Mouse (Mus musculus): ENCODE results near the gene Slc9a6. TPM values are rescaled to one million over a fixed set of nuclear protein-coding genes. Genes with fewer than 3 reads are reported as not detected.

Gene Slc9a6
- polyA plus RNA-seq (2015; fragmentation: Nextera tagmentation; extraction: Ambion mirVana), result 43.3 and 46.0 TPM in 2 replicates

DNA sequence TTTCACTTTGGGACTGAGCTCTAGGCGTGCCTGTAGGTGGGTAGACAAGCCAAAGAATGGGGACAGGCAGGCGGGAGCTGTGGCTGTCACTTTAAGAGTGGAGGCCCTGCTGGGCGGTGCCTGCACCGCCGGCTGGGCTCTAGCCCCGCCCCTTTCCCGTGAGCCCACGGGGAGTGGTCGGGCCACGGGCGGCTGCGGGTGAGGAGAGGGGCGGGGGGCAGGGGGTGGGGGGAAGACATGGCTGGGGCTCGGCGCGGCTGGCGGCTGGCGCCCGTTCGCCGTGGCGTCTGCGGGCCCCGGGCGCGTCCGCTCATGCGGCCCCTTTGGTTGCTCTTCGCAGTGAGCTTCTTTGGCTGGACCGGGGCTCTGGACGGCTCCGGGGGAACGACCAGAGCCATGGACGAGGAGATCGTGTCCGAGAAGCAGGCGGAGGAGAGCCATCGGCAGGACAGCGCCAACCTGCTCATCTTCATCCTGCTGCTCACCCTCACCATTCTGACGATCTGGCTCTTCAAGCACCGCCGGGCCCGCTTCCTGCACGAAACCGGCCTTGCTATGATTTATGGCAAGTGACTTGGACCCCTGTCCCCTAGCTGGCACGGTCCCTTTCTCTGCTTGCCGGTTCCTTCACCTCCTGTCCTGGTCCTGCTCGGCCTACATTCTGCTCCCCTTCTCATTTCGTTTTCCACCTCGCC lies at the start of gene Slc9a6:
TSS of gene Slc9a6 (plus strand) at position 135 of the 695 bp plus-strand sequence.
- ATAC-seq (replicated peaks), result peak; percentile 97
- Histone ChIP-seq H3K4me2 (replicated peaks) (peak within 1 kb of the TSS; percentile 48), H3K9me3 (no peaks in the 10 kb centered on the region), H3K36me3 (no peaks in the 10 kb centered on the region), H3K9ac (replicated peaks) (peak within 1 kb of the TSS; percentile 66), H3K4me3 (peak within 1 kb of the TSS; percentile 63), H3K27me3 (no peaks in the 10 kb centered on the region), H3K27ac (replicated peaks) (peak within 1 kb of the TSS; percentile 82), H3K4me1 (peaks cover 5% of the 10 kb centered on the region; the same call in 1 of the 2 replicates)
- WGBS, result 14% methylated on average over 33 of the region's 50 CpGs

DNA sequence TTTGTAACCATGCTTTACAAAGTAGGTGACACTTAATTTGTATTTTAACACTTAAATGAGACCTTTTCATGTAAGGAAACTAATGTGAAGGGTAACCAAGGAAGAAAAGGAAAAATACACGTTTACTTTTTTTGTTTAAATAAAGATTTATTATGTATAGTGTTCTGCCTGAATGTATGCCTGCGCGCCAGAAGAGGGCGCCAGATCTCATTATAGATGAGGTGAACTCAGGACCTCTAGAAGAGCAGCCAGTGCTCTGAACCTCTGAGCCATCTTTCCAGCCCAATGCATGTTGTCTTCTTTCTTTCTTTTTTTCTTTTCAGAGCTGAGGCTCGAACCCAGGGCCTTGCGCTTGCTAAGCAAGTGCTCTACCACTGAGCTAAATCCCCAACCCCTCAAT lies 37.1 kb upstream of the Slc9a6 start:
- ATAC-seq (replicated peaks), result no peak
- no peaks in the 10 kb centered on the region for H3K36me3 ChIP-seq
- WGBS, result 23% methylated on average over 6 of the region's 6 CpGs
- no peak overlapping the region for H3K9ac ChIP-seq (replicated peaks)
- no peaks in the 10 kb centered on the region for H3K9me3 ChIP-seq
- no peak overlapping the region for H3K4me3 ChIP-seq
- no peak overlapping the region for H3K4me2 ChIP-seq (replicated peaks)
- no peak overlapping the region for H3K27ac ChIP-seq (replicated peaks)
- H3K27me3 ChIP-seq, result no peaks in the 10 kb centered on the region
- no peaks in the 10 kb centered on the region for H3K4me1 ChIP-seq

DNA sequence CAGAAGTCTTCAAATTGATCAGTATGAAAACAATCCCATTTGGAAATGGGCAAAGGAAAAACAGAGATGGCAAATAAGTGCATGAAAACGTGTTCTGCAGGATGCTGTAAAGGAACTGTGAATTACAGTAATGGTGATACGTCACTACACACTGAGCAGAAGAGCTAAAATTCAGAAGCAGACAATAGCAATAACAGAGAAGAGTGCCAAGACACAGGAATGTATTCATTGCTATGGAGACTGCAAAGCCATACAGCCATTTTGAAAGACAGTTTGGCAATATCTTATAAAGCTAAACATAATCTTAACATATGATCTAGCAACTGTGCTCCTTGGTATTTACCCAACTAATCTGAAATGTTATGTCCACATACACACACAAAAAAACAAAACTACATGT lies 31.4 kb upstream of the Slc9a6 start:
- no peak overlapping the region for H3K27ac ChIP-seq (replicated peaks)
- ATAC-seq (replicated peaks), result 0 out of 2 replicates have a peak, but pooled peaks have one; percentile 61
- WGBS, result 73% methylated on average over 2 of the region's 2 CpGs

DNA sequence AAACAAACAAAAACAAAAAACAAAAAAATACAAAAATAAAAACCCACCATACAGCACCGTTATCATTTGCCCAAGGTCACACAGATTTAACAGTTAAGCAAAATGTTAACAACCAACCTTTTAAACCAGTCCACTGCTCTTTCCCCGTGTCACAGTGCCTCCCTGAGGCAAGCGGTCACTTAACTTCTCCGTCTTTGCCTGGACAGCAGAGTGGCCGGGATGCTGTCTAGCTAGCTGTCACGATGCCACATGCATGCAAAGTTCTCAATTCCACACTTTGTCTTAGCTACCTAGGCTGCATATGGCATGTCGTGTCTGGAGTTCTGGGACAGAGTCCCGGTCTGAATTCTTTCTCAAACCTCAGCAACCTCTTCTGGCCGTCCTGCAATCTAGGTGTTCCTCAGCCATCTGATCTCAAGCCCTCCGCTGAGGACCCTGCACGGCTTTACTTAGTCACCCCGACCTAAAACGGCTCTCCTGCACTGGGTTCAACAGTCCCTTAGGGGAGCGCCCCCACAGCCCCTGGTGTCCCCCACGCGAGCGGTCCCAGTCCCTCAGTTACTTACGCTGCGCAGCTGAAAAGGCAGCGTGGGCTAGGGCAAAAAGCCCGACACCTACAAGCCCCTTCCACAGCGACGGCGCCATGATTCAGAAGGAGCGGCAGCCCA lies 12.2 kb upstream of the Slc9a6 start:
- Histone ChIP-seq H3K9ac (replicated peaks) (peak overlapping the region; percentile 80), H3K36me3 (no peaks in the 10 kb centered on the region), H3K27ac (replicated peaks) (peak overlapping the region; percentile 83), H3K4me3 (peak overlapping the region; percentile 74), H3K4me2 (replicated peaks) (peak overlapping the region; percentile 54), H3K4me1 (peaks cover 7% of the 10 kb centered on the region), H3K9me3 (no peaks in the 10 kb centered on the region), H3K27me3 (no peaks in the 10 kb centered on the region)
- peak; percentile 81; the same call in 1 of the 2 replicates for ATAC-seq (replicated peaks)
- 19% methylated on average over 25 of the region's 25 CpGs for WGBS

More for the DNA sequence above, 31.4 kb upstream of the Slc9a6 start:
- no peaks in the 10 kb centered on the region for H3K4me1 ChIP-seq
- no peak overlapping the region for H3K4me3 ChIP-seq
- no peaks in the 10 kb centered on the region for H3K27me3 ChIP-seq
- no peak overlapping the region for H3K9ac ChIP-seq (replicated peaks)
- H3K36me3 ChIP-seq, result no peaks in the 10 kb centered on the region
- H3K4me2 ChIP-seq (replicated peaks), result no peak overlapping the region
- no peaks in the 10 kb centered on the region for H3K9me3 ChIP-seq

DNA sequence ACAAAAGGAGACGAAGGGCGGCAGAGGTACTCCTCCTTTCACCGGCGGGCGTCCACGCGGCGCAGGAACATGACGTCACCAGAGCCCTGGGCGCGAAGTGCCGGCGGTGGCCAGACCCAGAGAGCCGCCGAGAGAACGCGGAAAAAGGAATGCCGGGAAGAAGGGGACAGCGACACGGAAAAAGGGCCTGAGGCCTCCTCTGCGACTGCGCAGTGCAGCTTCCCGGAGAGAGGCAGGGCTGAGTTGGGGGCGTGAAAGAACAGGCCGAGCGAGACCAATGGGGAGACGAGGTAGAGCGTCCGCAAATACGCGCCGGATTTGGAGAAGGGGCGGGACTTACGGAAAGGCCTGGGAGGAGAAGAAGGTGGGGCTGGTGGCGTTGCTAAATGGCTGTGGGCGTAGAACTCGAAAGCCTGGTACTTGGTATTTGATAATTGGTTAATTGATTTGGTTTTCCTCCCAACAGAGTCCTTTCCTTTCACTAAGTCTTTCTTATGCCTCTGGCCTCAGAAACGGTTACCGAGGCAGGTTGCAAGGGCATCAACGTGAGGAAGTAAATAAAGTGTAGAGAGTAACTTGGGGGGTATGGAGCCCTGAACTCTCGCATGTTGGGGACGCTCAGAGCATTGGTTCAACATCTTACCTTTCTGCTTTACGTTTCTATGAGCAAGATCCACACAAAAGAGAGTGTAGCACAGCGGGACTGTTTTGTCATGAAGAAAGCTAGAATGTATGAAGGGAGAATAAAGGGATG lies 11.5 kb upstream of the Slc9a6 start, which contains the start of gene Mmgt1:
TSS of gene Mmgt1 (minus strand) at position 183 of the 754 bp plus-strand sequence.
- H3K4me1 ChIP-seq, result peaks cover 7% of the 10 kb centered on the region
- H3K4me2 ChIP-seq (replicated peaks), result peak within 1 kb of the TSS; percentile 54
- H3K36me3 ChIP-seq, result no peaks in the 10 kb centered on the region
- no peaks in the 10 kb centered on the region for H3K9me3 ChIP-seq
- ATAC-seq (replicated peaks), result peak; percentile 100
- H3K9ac ChIP-seq (replicated peaks), result peak within 1 kb of the TSS; percentile 80
- 20% methylated on average over 35 of the region's 44 CpGs for WGBS
- peak within 1 kb of the TSS; percentile 74 for H3K4me3 ChIP-seq
- H3K27me3 ChIP-seq, result no peaks in the 10 kb centered on the region
- peak within 1 kb of the TSS; percentile 83 for H3K27ac ChIP-seq (replicated peaks)

DNA sequence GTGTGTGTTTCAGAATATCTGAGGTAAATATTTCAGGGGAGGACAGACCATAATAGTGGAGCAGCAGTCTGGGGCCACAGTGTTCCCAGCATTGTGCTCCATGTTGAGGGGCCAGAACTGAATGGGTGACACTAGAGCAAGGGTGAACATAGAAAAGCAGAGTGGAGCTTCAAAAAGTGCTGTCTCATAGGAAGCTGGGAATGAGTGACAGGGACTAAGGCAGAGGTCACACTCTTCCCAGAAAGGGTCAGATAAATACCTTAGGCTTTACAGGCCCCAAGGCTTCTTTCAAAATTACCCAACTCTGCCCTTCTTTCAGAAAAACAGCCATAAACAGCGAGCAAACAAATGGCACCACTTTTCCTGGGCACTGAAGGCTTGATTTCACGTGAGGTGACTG lies 3.0 kb upstream of the Slc9a6 start:
- Histone ChIP-seq H3K4me3 (no peak overlapping the region), H3K4me1 (peaks cover 5% of the 10 kb centered on the region; the same call in 1 of the 2 replicates), H3K4me2 (replicated peaks) (no peak overlapping the region), H3K36me3 (no peaks in the 10 kb centered on the region), H3K27ac (replicated peaks) (no peak overlapping the region), H3K27me3 (no peaks in the 10 kb centered on the region), H3K9me3 (no peaks in the 10 kb centered on the region), H3K9ac (replicated peaks) (no peak overlapping the region)
- WGBS, result 70% methylated on average over 2 of the region's 2 CpGs
- ATAC-seq (replicated peaks), result no peak

DNA sequence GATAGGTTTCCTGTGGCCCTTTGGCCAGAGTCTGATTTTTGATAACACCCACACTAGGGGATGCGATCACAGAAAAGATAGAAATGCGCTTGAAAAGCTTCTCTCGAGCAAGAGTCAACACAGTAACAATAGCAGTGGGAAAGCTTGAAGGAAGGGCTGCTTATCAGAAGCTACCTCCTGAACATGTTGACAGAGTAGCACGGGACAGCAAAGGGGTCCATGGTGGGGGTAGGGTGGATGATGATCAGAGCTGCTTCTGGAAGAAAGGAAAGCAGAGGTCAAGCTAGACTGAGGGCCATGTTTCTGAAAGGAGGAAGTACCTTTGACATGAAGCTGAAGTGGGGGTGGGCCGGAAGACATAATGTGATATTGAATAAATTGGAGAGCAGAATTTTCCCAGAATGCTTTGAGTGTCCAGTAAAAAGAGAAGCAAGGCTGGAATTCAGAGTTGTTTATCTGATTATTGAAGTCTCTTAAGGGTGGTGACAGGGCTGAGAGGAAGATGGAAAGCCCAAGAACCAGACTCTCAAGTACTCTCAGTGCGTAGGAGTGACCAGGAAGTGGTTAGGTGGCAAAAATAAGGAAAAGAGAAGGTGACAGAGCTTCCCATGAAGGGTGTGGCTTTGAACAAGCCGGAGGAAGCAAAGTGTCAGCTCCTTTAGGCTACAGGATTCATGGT lies 2.4 kb upstream of the Slc9a6 start:
- Histone ChIP-seq H3K4me2 (replicated peaks) (no peak overlapping the region), H3K27ac (replicated peaks) (no peak overlapping the region), H3K9ac (replicated peaks) (no peak overlapping the region), H3K9me3 (no peaks in the 10 kb centered on the region), H3K36me3 (no peaks in the 10 kb centered on the region), H3K4me3 (no peak overlapping the region), H3K27me3 (no peaks in the 10 kb centered on the region), H3K4me1 (peaks cover 5% of the 10 kb centered on the region; the same call in 1 of the 2 replicates)
- no peak for ATAC-seq (replicated peaks)
- 87% methylated on average over 7 of the region's 7 CpGs for WGBS

DNA sequence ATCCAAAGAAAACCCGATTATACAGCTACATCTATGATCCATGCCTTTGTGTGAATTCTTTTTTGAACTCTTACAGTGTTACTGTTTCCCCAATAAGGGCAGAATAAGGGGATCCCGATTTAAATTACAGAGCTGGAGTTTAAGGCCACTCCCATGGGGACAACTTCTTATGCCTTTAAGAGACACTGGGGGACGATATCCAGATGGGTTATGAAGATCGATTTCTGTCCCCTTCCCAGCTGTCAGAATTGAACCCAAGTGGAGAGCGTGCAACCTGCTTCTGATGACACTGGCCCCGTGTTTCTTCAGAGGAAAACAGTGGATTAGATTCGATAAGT lies 303 bp upstream of the Slc9a6 start:
- ATAC-seq (replicated peaks), result no peak
- peak overlapping the region; percentile 82 for H3K27ac ChIP-seq (replicated peaks)
- 27% methylated on average over 7 of the region's 7 CpGs for WGBS
- H3K9me3 ChIP-seq, result no peaks in the 10 kb centered on the region
- peak overlapping the region; percentile 66; the same call in 1 of the 2 replicates for H3K9ac ChIP-seq (replicated peaks)
- H3K4me1 ChIP-seq, result peaks cover 5% of the 10 kb centered on the region; the same call in 1 of the 2 replicates
- peak overlapping the region; percentile 43 for H3K4me2 ChIP-seq (replicated peaks)
- H3K36me3 ChIP-seq, result no peaks in the 10 kb centered on the region
- no peaks in the 10 kb centered on the region for H3K27me3 ChIP-seq
- H3K4me3 ChIP-seq, result peak overlapping the region; percentile 63

DNA sequence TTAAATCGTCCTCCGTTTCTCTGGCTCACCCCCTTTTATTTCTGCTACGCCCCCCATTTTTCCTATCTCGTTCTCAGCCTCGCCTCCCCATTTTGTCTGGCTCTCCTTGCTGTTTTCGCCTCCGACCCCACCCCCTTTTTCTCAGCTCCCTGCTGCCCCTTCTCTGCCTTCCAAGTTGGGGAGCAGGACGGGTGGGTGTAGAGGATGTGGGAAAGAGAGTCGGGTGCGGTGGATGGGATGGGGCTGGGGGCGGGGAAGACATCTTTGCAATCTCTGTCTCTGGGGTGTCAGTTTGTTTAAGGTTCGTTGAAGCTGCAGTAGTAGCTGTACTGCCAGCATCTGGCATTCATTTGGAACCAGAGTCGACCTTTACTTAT lies 749 bp downstream of the Slc9a6 start:
- Histone ChIP-seq H3K9me3 (no peaks in the 10 kb centered on the region), H3K4me2 (replicated peaks) (peak overlapping the region; percentile 48), H3K27ac (replicated peaks) (peak overlapping the region; percentile 82), H3K27me3 (no peaks in the 10 kb centered on the region), H3K4me3 (peak overlapping the region; percentile 63), H3K9ac (replicated peaks) (peak overlapping the region; percentile 66), H3K4me1 (peaks cover 5% of the 10 kb centered on the region; the same call in 1 of the 2 replicates), H3K36me3 (no peaks in the 10 kb centered on the region)
- ATAC-seq (replicated peaks), result peak; percentile 49
- 25% methylated on average over 13 of the region's 13 CpGs for WGBS

DNA sequence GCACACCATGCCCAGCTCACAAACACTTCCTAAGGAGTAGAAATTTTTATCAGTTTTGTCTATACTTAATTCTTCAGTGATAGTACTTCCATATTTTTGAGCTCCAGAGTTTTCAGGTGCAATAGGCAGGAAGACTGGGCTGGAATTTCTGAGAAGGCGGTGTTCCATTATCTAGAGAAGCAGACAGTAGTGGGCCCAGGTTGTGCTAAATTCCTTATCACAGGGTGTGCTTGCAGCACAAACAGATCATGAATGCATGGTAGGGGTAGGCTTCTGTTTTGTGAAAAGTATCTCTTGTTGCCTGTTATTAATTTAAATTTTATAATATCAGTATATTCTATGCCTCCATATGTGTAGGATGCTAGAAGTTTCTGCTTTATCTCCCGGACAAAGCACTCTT lies 5.7 kb downstream of the Slc9a6 start:
- 94% methylated on average over 2 of the region's 2 CpGs for WGBS
- Histone ChIP-seq H3K9ac (replicated peaks) (no peak overlapping the region), H3K27ac (replicated peaks) (no peak overlapping the region), H3K9me3 (no peaks in the 10 kb centered on the region), H3K4me2 (replicated peaks) (no peak overlapping the region), H3K27me3 (no peaks in the 10 kb centered on the region), H3K36me3 (no peaks in the 10 kb centered on the region), H3K4me3 (no peak overlapping the region), H3K4me1 (peaks cover 5% of the 10 kb centered on the region; the same call in 1 of the 2 replicates)
- ATAC-seq (replicated peaks), result no peak

DNA sequence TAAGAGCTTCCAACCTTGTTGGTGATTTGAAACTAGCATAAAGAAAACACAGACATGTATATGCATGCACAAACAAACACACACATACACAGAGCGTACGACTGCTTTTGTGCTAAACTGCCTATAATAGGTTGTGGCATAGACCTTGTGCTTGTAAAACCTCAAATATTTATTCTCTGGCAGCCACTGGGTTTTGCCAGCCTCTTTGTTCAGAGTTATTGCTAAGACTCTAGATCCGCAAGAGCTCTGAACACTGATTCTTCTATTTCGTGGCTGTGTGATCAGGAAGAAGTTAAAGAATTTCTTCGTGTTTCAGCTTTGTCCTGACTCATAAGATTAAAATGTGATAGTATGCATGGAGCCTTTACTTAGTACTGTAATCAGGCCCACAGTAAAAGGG lies 26.6 kb downstream of the Slc9a6 start:
- H3K27ac ChIP-seq (replicated peaks), result no peak overlapping the region
- peaks cover 6% of the 10 kb centered on the region for H3K36me3 ChIP-seq
- H3K4me2 ChIP-seq (replicated peaks), result no peak overlapping the region
- H3K4me1 ChIP-seq, result no peaks in the 10 kb centered on the region
- 86% methylated on average over 5 of the region's 5 CpGs for WGBS
- H3K9me3 ChIP-seq, result no peaks in the 10 kb centered on the region
- no peak for ATAC-seq (replicated peaks)
- no peak overlapping the region for H3K4me3 ChIP-seq
- H3K27me3 ChIP-seq, result no peaks in the 10 kb centered on the region
- no peak overlapping the region for H3K9ac ChIP-seq (replicated peaks)
